Mouse (Mus musculus): ENCODE data around the gene Trappc6a.
A peak's percentile ranks its signal among the peaks of the same experiment; 100 is the strongest.
"Not testable (repeated sequence)": the region's sequence is repeated elsewhere in the genome, so short reads cannot be mapped to it uniquely, and the experiment has no call there.

Trappc6a gene

GRCm38 (mm10) chr7:19489525-19489924 is 18.7 kb upstream of the Trappc6a start:
- no peak for DNase-seq (ENCODE audit: low read depth)

GRCm38 (mm10) chr7:19491731-19492130 is 16.5 kb upstream of the Trappc6a start:
- no peak for DNase-seq (ENCODE audit: low read depth)

GRCm38 (mm10) chr7:19494751-19495474 is 13.3 kb upstream of the Trappc6a start:
- DNase-seq (ENCODE audit: low read depth): no peak

- no peak for DNase-seq (ENCODE audit: low read depth)
These were observed 12.5 kb upstream of the Trappc6a start for GRCm38 (mm10) chr7:19495521-19496213.

GRCm38 (mm10) chr7:19496214-19496555 is 12.0 kb upstream of the Trappc6a start:
- no peak for DNase-seq (ENCODE audit: low read depth)

- no peak for DNase-seq (ENCODE audit: low read depth)
These were observed 9.9 kb upstream of the Trappc6a start for GRCm38 (mm10) chr7:19498326-19498725.

GRCm38 (mm10) chr7:19500420-19501363 is 7.5 kb upstream of the Trappc6a start:
- no peak for DNase-seq (ENCODE audit: low read depth)

GRCm38 (mm10) chr7:19501658-19502057 is 6.5 kb upstream of the Trappc6a start:
- DNase-seq (ENCODE audit: low read depth): no peak

- peak; percentile 55 for DNase-seq (ENCODE audit: low read depth)
These were observed 4.6 kb upstream of the Trappc6a start for GRCm38 (mm10) chr7:19503481-19504068.

GRCm38 (mm10) chr7:19506326-19506725 is 1.9 kb upstream of the Trappc6a start:
- peak; percentile 65 for DNase-seq (ENCODE audit: low read depth)

GRCm38 (mm10) chr7:19506969-19507611 is 1.1 kb upstream of the Trappc6a start:
- peak; percentile 23 for DNase-seq (ENCODE audit: low read depth)

GRCm38 (mm10) chr7:19507612-19507981 is 598 bp upstream of the Trappc6a start:
- DNase-seq (ENCODE audit: low read depth): peak; percentile 25

- DNase-seq (ENCODE audit: low read depth): peak; percentile 20
These were observed 851 bp downstream of the Trappc6a start for GRCm38 (mm10) chr7:19508924-19509568.

- DNase-seq (ENCODE audit: low read depth): no peak
These were observed 1.6 kb downstream of the Trappc6a start for GRCm38 (mm10) chr7:19509786-19510185.

- DNase-seq (ENCODE audit: low read depth): not testable (repeated sequence)
These were observed 3.7 kb downstream of the Trappc6a start for GRCm38 (mm10) chr7:19511934-19512333.

GRCm38 (mm10) chr7:19512353-19512752 is 4.2 kb downstream of the Trappc6a start:
- no peak for DNase-seq (ENCODE audit: low read depth)

GRCm38 (mm10) chr7:19517652-19518365 is 9.6 kb downstream of the Trappc6a start, which contains the start of gene Nkpd1:
TSS of gene Nkpd1 (plus strand) at chr7:19517838.
- no peak for DNase-seq (ENCODE audit: low read depth)

- no peak for DNase-seq (ENCODE audit: low read depth)
These were observed 11.8 kb downstream of the Trappc6a start for GRCm38 (mm10) chr7:19520032-19520431.

- DNase-seq (ENCODE audit: low read depth): no peak
These were observed 15.0 kb downstream of the Trappc6a start for GRCm38 (mm10) chr7:19523017-19523756.
